ENCODE assay signal across 31 mouse cellular contexts in the genomic region with DNA sequence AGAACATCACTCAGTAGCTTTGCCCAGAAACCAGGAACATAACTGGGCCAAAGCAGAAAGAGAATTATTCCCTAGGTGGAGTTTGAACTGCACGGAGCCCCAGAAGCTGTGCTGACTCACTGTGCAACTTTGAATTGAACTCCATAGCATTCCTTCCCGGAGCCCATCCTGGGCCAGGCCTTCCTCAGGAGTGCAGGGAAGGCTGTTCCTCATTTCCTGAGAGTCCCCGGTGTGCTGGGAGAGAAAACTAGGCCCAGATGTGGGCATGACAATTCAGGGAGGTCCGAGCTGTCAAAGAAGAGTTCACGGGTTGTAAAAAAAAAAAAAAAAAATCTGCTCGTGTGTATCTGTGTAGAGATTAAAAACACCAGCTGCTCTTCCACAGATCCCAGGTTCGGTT. TPM values are rescaled to one million over a fixed set of nuclear protein-coding genes. Genes with fewer than 3 reads are reported as not detected.
DNase-seq lines count a peak whose midpoint lies in the region; ATAC-seq and TF ChIP-seq lines count a peak whose summit lies in the region.
"Had no signal": no experiment of that assay in that cellular context is flagged by ENCODE, and none has a peak within 500 bp of the region (broad histone marks: within the 10 kb centered on the region; RNA-seq: fewer than 3 reads in every experiment).

No protein-coding gene starts in this region.

- H3K27ac ChIP-seq in hindbrain, embryonic 10.5 days = no peak overlapping the region
- H3K27ac ChIP-seq in hindbrain, embryonic 14.5 days = no peak overlapping the region
- peak overlapping the region; percentile 22; the same call in 1 of the 2 replicates for H3K27ac ChIP-seq in embryonic facial prominence, embryonic 13.5 days
- H3K27ac ChIP-seq in liver, postnatal 0 days (ENCODE audit: low read depth) = no peak overlapping the region
- H3K27ac ChIP-seq: liver, embryonic 14.5 days; neural tube, embryonic 13.5 days; stomach, postnatal 0 days had no signal

- H3K36me3 ChIP-seq in hindbrain, embryonic 10.5 days = no peaks in the 10 kb centered on the region
- no peaks in the 10 kb centered on the region for H3K36me3 ChIP-seq in hindbrain, embryonic 14.5 days (replicated peaks; ENCODE audit: control insufficient read depth, insufficient read depth)
- H3K36me3 ChIP-seq in embryonic facial prominence, embryonic 13.5 days = no peaks in the 10 kb centered on the region
- no peaks in the 10 kb centered on the region for H3K36me3 ChIP-seq in liver, postnatal 0 days (replicated peaks; ENCODE audit: insufficient read depth, low read length)
- H3K36me3 ChIP-seq: neural tube, embryonic 13.5 days had no signal

- peaks cover under 1% of the 10 kb centered on the region; the same call in 1 of the 2 replicates for H3K9me3 ChIP-seq in hindbrain, embryonic 10.5 days
- H3K9me3 ChIP-seq in hindbrain, embryonic 14.5 days (ENCODE audit: control insufficient read depth, low read length) = no peaks in the 10 kb centered on the region
- no peaks in the 10 kb centered on the region for H3K9me3 ChIP-seq in embryonic facial prominence, embryonic 13.5 days
- no peaks in the 10 kb centered on the region for H3K9me3 ChIP-seq in liver, postnatal 0 days (ENCODE audit: low read length)
- H3K9me3 ChIP-seq: neural tube, embryonic 13.5 days had no signal

- WGBS in hindbrain, embryonic 10.5 days = 61% methylated on average over 7 of the region's 7 CpGs
- WGBS in hindbrain, embryonic 14.5 days = 77% methylated on average over 7 of the region's 7 CpGs
- WGBS in embryonic facial prominence, embryonic 13.5 days = 24% methylated on average over 7 of the region's 7 CpGs
- 64% methylated on average over 7 of the region's 7 CpGs for WGBS in liver, postnatal 0 days (ENCODE audit: insufficient replicate concordance)

- no peak for TF ChIP-seq CTCF in liver, postnatal 0 days (IDR thresholded peaks at IDR 0.05; ENCODE audit: low read depth)

- H3K4me1 ChIP-seq in hindbrain, embryonic 10.5 days (replicated peaks) = peaks cover 41% of the 10 kb centered on the region
- peaks cover 10% of the 10 kb centered on the region; the same call in 1 of the 2 replicates for H3K4me1 ChIP-seq in hindbrain, embryonic 14.5 days (replicated peaks; ENCODE audit: control insufficient read depth, insufficient read depth, low read length)
- peaks cover 42% of the 10 kb centered on the region for H3K4me1 ChIP-seq in embryonic facial prominence, embryonic 13.5 days
- H3K4me1 ChIP-seq in liver, postnatal 0 days (ENCODE audit: insufficient read depth) = peaks cover 16% of the 10 kb centered on the region

- no peak for TF ChIP-seq EP300 in liver, postnatal 0 days (IDR thresholded peaks at IDR 0.05; ENCODE audit: low read depth)

- H3K4me3 ChIP-seq in hindbrain, embryonic 10.5 days = no peak overlapping the region
- H3K4me3 ChIP-seq in hindbrain, embryonic 14.5 days (replicated peaks; ENCODE audit: low read length) = no peak overlapping the region
- H3K4me3 ChIP-seq in embryonic facial prominence, embryonic 13.5 days = no peak overlapping the region
- H3K4me3 ChIP-seq in liver, postnatal 0 days (ENCODE audit: low read depth, low read length) = no peak overlapping the region
- H3K4me3 ChIP-seq: myocyte; neural tube, embryonic 13.5 days had no signal

- DNase-seq in hindbrain, embryonic 10.5 days (ENCODE audit: low spot score) = peak; percentile 25
- DNase-seq in hindbrain, embryonic 14.5 days (ENCODE audit: low spot score) = no peak
- peak; percentile 62 for DNase-seq in embryo, embryonic 11 days
- DNase-seq in liver, postnatal 0 days = no peak
- DNase-seq in kidney, postnatal 14 days = no peak
- DNase-seq: adrenal gland, adult 2 months; adrenal gland, postnatal 36 days; cerebellum, adult 2 months; cerebellum, postnatal 14 days; forebrain, postnatal 0 days; gastrocnemius, postnatal 10 days; heart, postnatal 4 days; kidney, adult 2 months; kidney, postnatal 4 days; liver; lung, embryonic 14.5 days; lung, postnatal 14 days; right cerebral cortex, postnatal 4 days; thymus, adult 18-20 months; thymus, postnatal 36 days had no signal

- H3K4me2 ChIP-seq in hindbrain, embryonic 14.5 days (replicated peaks) = no peak overlapping the region
- H3K4me2 ChIP-seq in embryonic facial prominence, embryonic 13.5 days = no peak overlapping the region
- H3K4me2 ChIP-seq in liver, postnatal 0 days (ENCODE audit: low read depth, low read length) = no peak overlapping the region
- H3K4me2 ChIP-seq: heart, embryonic 11.5 days; lung, embryonic 14.5 days; midbrain, embryonic 11.5 days; neural tube, embryonic 13.5 days had no signal

- no peak overlapping the region for H3K9ac ChIP-seq in hindbrain, embryonic 14.5 days
- no peak overlapping the region for H3K9ac ChIP-seq in embryonic facial prominence, embryonic 13.5 days
- H3K9ac ChIP-seq in liver, postnatal 0 days (replicated peaks) = no peak overlapping the region
- H3K9ac ChIP-seq: forebrain, postnatal 0 days; liver, embryonic 14.5 days; lung, embryonic 14.5 days; neural tube, embryonic 13.5 days had no signal

- ATAC-seq in hindbrain, embryonic 14.5 days (ENCODE audit: low FRiP score) = no peak
- no peak for ATAC-seq in embryonic facial prominence, embryonic 13.5 days (ENCODE audit: insufficient number of reproducible peaks, insufficient read depth, low FRiP score, low TSS enrichment, low read depth)
- ATAC-seq in liver, postnatal 0 days = no peak
- ATAC-seq in megakaryocyte-erythroid progenitor cell, adult 5-6 weeks (replicated peaks; ENCODE audit: low FRiP score, low TSS enrichment, poor library complexity, severe bottlenecking) = no peak
- ATAC-seq: activated CD4-positive, CD25-positive, alpha-beta regulatory T cell, adult 4 months; CD4-positive, CD25-positive, alpha-beta regulatory T cell, adult 4 months; forebrain, postnatal 0 days; hindbrain, embryonic 16.5 days had no signal

- H3K27me3 ChIP-seq in hindbrain, embryonic 10.5 days (ENCODE audit: insufficient read depth, poor library complexity, severe bottlenecking) = no peaks in the 10 kb centered on the region
- no peaks in the 10 kb centered on the region for H3K27me3 ChIP-seq in hindbrain, embryonic 14.5 days (ENCODE audit: control insufficient read depth, insufficient read depth, low read length)
- H3K27me3 ChIP-seq in embryonic facial prominence, embryonic 13.5 days = no peaks in the 10 kb centered on the region; the same call in 1 of the 2 replicates
- H3K27me3 ChIP-seq in liver, postnatal 0 days (ENCODE audit: insufficient read depth, low read length) = no peaks in the 10 kb centered on the region
- H3K27me3 ChIP-seq: neural tube, embryonic 13.5 days had no signal

RNA-seq across cellular contexts. Expression of gene Lrpap1, which starts 50.8 kb away (rescaled TPM):
- polyA plus RNA-seq in hindbrain, embryonic 10.5 days (2016; fragmentation: Nextera tagmentation; extraction: Ambion mirVana) = 89.7 and 98.6 TPM in 2 replicates
- 150 and 160 TPM in 2 replicates for polyA plus RNA-seq in hindbrain, embryonic 14.5 days (2014; fragmentation: Nextera tagmentation; extraction: Ambion mirVana)
- polyA plus RNA-seq in embryonic facial prominence, embryonic 13.5 days (2015; fragmentation: Nextera tagmentation; extraction: Ambion mirVana) = 109 and 145 TPM in 2 replicates
- 48.8 and 56.4 TPM in 2 replicates for polyA plus RNA-seq in liver, postnatal 0 days (2015; fragmentation: Nextera tagmentation; extraction: Ambion mirVana)
- total RNA-seq in megakaryocyte-erythroid progenitor cell, adult 5-6 weeks (2014; fragmentation: Nextera tagmentation) = 22.9 and 26.7 TPM in 2 replicates
- 42.8 and 51.0 TPM in 2 replicates for total RNA-seq in megakaryocyte-erythroid progenitor cell, adult 5-6 weeks (2017)

Comparison
In these comparisons a context has a peak if more than half of its experiments do, and no peak if none do; other contexts are left out.
1. DNase-seq: peak in hindbrain, embryonic 10.5 days (single experiment) and embryo, embryonic 11 days (single experiment); none in hindbrain, embryonic 14.5 days (single experiment), liver, postnatal 0 days (single experiment) and kidney, postnatal 14 days (single experiment).